Mouse (Mus musculus): Measurements from ENCODE around the gene Mfrp.

Gene Mfrp

GRCm38 (mm10) chr9:44078136-44078797 lies 23.3 kb upstream of the Mfrp start:
- DNase-seq (ENCODE audit: low spot score in 2 of 2), result no peak

GRCm38 (mm10) chr9:44078955-44079756 lies 22.4 kb upstream of the Mfrp start:
- no peak for DNase-seq (ENCODE audit: low spot score in 2 of 2)

GRCm38 (mm10) chr9:44079997-44080780 lies 21.3 kb upstream of the Mfrp start:
- no peak for DNase-seq (ENCODE audit: low spot score in 2 of 2)

GRCm38 (mm10) chr9:44080953-44081352 lies 20.6 kb upstream of the Mfrp start:
- DNase-seq (ENCODE audit: low spot score in 2 of 2), result no peak

- no peak for DNase-seq (ENCODE audit: low spot score in 2 of 2)
These were observed 19.9 kb upstream of the Mfrp start for GRCm38 (mm10) chr9:44081581-44081980.

GRCm38 (mm10) chr9:44082266-44082665 lies 19.3 kb upstream of the Mfrp start:
- no peak for DNase-seq (ENCODE audit: low spot score in 2 of 2)

GRCm38 (mm10) chr9:44083392-44084121 lies 18.0 kb upstream of the Mfrp start:
- no peak for DNase-seq (ENCODE audit: low spot score in 2 of 2)

GRCm38 (mm10) chr9:44084236-44084635 lies 17.3 kb upstream of the Mfrp start:
- no peak for DNase-seq (ENCODE audit: low spot score in 2 of 2)

GRCm38 (mm10) chr9:44084659-44085229 lies 16.8 kb upstream of the Mfrp start:
- DNase-seq (ENCODE audit: low spot score in 2 of 2), result peak; percentile 75 to 78

- no peak for DNase-seq (ENCODE audit: low spot score in 2 of 2)
These were observed 16.3 kb upstream of the Mfrp start for GRCm38 (mm10) chr9:44085276-44085675.

GRCm38 (mm10) chr9:44085741-44086665 lies 15.5 kb upstream of the Mfrp start:
- no peak for DNase-seq (ENCODE audit: low spot score in 2 of 2)

GRCm38 (mm10) chr9:44086960-44087359 lies 14.6 kb upstream of the Mfrp start:
- DNase-seq (ENCODE audit: low spot score in 2 of 2), result no peak

GRCm38 (mm10) chr9:44087761-44088455 lies 13.6 kb upstream of the Mfrp start:
- no peak for DNase-seq (ENCODE audit: low spot score in 2 of 2)

GRCm38 (mm10) chr9:44088877-44089608 lies 12.5 kb upstream of the Mfrp start:
- no peak for DNase-seq (ENCODE audit: low spot score in 2 of 2)

GRCm38 (mm10) chr9:44093612-44094503 lies 7.7 kb upstream of the Mfrp start:
- peak; percentile 57 to 80 for DNase-seq (ENCODE audit: low spot score in 2 of 2)

- DNase-seq (ENCODE audit: low spot score in 2 of 2), result no peak
These were observed 6.8 kb upstream of the Mfrp start for GRCm38 (mm10) chr9:44094737-44095136.

- no peak for DNase-seq (ENCODE audit: low spot score in 2 of 2)
These were observed 5.7 kb upstream of the Mfrp start for GRCm38 (mm10) chr9:44095781-44096180.

- no peak for DNase-seq (ENCODE audit: low spot score in 2 of 2)
These were observed 5.0 kb upstream of the Mfrp start for GRCm38 (mm10) chr9:44096536-44096935.
